Mouse (Mus musculus): ENCODE data around the gene Spata16. TPM values are rescaled to one million over a fixed set of nuclear protein-coding genes. Genes with fewer than 3 reads are reported as not detected.

The Spata16 gene
- total and polyA plus RNA-seq, 3 experiments: not detected

DNA sequence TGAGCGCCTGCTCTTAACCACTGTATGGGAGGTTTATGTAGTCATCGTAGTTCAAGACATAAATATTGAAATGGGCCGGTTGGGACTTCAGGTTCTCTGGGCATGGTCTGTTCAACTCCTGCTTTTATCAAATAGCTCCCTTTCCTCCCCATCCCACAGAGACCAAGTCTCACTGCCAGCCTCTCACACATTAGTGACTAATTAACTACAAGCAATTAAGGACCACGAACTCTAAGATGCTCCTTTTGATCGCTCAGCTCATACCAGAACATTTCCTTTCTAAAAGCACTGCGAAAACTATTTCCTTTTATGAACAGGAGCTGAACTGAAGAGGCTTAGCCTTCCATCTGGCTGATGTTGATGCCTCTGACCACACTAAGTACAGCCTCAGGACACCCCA is 346.3 kb downstream of the Spata16 start:
- Histone ChIP-seq H3K4me1 (ENCODE audit: control insufficient read depth in 1 of 2, insufficient read depth in 2 of 2) (no peaks in the 10 kb centered on the region), H3K79me2 (replicated peaks; ENCODE audit: control insufficient read depth, extremely low read depth, insufficient read depth, poor library complexity, severe bottlenecking) (no peaks in the 10 kb centered on the region), H3K27ac (ENCODE audit: insufficient read depth, low read depth) (no peak overlapping the region), H3K9ac (ENCODE audit: insufficient read depth, low read depth) (no peak overlapping the region), H3K4me2 (ENCODE audit: insufficient read depth, low read depth, poor library complexity, severe bottlenecking) (no peak overlapping the region), H3K4me3 (replicated peaks in 1 of 3; ENCODE audit: low read depth in 2 of 3, low read length in 2 of 3, poor library complexity in 1 of 3) (no peak overlapping the region), H3K36me3 (replicated peaks in 1 of 2; ENCODE audit: control insufficient read depth in 1 of 2, insufficient read depth in 1 of 2, low read length in 1 of 2) (no peaks in the 10 kb centered on the region), H3K9me3 (replicated peaks; ENCODE audit: low read length) (no peaks in the 10 kb centered on the region), H3K27me3 (replicated peaks) (no peaks in the 10 kb centered on the region)
- TF ChIP-seq UBTF (IDR thresholded peaks at IDR 0.05; ENCODE audit: low read depth, low read length) (no peak), HCFC1 (IDR thresholded peaks at IDR 0.05; ENCODE audit: low read depth, low read length) (no peak), MAFK (IDR thresholded peaks at IDR 0.05; ENCODE audit: insufficient replicate concordance, low read length) (no peak), ZKSCAN1 (IDR thresholded peaks at IDR 0.05; ENCODE audit: borderline replicate concordance, low read depth, low read length) (no peak), TCF12 (IDR thresholded peaks at IDR 0.05; ENCODE audit: low read depth, low read length) (no peak), MEF2A (IDR thresholded peaks at IDR 0.05; ENCODE audit: borderline replicate concordance, low read depth, low read length) (no peak), JUN (IDR thresholded peaks at IDR 0.05; ENCODE audit: insufficient read depth, low read depth, low read length) (no peak), POLR2A (IDR thresholded peaks at IDR 0.05; ENCODE audit: low read depth, low read length) (no peak), MXI1 (IDR thresholded peaks at IDR 0.05; ENCODE audit: low read depth, low read length) (no peak), MAZ (IDR thresholded peaks at IDR 0.05; ENCODE audit: low read depth, low read length) (no peak), BHLHE40 (IDR thresholded peaks at IDR 0.05; ENCODE audit: low read depth, low read length) (no peak), ZC3H11A (IDR thresholded peaks at IDR 0.05; ENCODE audit: low read depth, low read length) (no peak), MAX (IDR thresholded peaks at IDR 0.05; ENCODE audit: low read length) (no peak), ELF1 (IDR thresholded peaks at IDR 0.05; ENCODE audit: low read depth, low read length) (no peak), MYC (IDR thresholded peaks at IDR 0.05; ENCODE audit: low read depth, low read length) (no peak), E2F4 (IDR thresholded peaks at IDR 0.05; ENCODE audit: insufficient replicate concordance, low read depth, low read length) (no peak), NELFE (IDR thresholded peaks at IDR 0.05; ENCODE audit: low read depth, low read length) (no peak), GABPA (IDR thresholded peaks at IDR 0.05; ENCODE audit: insufficient replicate concordance, low read depth, low read length) (no peak), IRF4 (IDR thresholded peaks at IDR 0.05; ENCODE audit: low read depth, low read length) (no peak)
- in situ Hi-C loops (cut with MboI; ENCODE audit: low pct_ligation_motif_present, low pct_unique_long_range_greater_than_20kb, low sequenced_read_pairs): no loop called here
- DNase-seq (ENCODE audit: extremely low read depth): no peak
- dilution Hi-C loops (cut with MboI; ENCODE audit: extremely low pct_ligation_motif_present, extremely low pct_unique_long_range_greater_than_20kb, low sequenced_read_pairs): no loop called here

DNA sequence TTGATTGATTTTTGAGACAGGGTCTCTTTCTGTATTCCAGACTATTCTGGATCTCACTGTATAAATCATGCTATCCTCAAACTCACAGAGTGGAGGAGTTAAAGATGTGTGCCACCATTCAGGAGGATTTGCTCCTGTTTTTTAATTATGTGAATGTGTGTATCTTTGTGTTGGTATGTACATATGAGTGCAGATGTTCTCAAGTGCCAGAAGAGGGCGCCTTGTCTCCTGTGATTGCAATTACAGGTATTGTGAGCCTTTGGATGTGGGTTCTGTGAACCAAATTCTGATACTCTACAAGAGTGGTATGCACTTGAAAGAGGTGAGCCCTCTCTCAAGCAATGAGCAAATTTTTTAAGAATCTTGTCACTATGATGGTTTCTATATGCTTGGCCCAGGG is 369.4 kb downstream of the Spata16 start:
- dilution Hi-C loops (cut with MboI; ENCODE audit: extremely low pct_ligation_motif_present, extremely low pct_unique_long_range_greater_than_20kb, low sequenced_read_pairs) (no loop called here), in situ Hi-C loops (cut with MboI; ENCODE audit: low pct_ligation_motif_present, low pct_unique_long_range_greater_than_20kb, low sequenced_read_pairs) (no loop called here)
- Histone ChIP-seq H3K79me2 (replicated peaks; ENCODE audit: control insufficient read depth, extremely low read depth, insufficient read depth, poor library complexity, severe bottlenecking) (no peaks in the 10 kb centered on the region), H3K9me3 (replicated peaks; ENCODE audit: low read length) (no peaks in the 10 kb centered on the region), H3K36me3 (replicated peaks in 1 of 2; ENCODE audit: control insufficient read depth in 1 of 2, insufficient read depth in 1 of 2, low read length in 1 of 2) (no peaks in the 10 kb centered on the region), H3K4me1 (ENCODE audit: control insufficient read depth in 1 of 2, insufficient read depth in 2 of 2) (no peaks in the 10 kb centered on the region), H3K4me2 (ENCODE audit: insufficient read depth, low read depth, poor library complexity, severe bottlenecking) (no peak overlapping the region), H3K27me3 (replicated peaks) (no peaks in the 10 kb centered on the region), H3K27ac (ENCODE audit: insufficient read depth, low read depth) (no peak overlapping the region), H3K9ac (ENCODE audit: insufficient read depth, low read depth) (no peak overlapping the region), H3K4me3 (replicated peaks in 1 of 3; ENCODE audit: low read depth in 2 of 3, low read length in 2 of 3, poor library complexity in 1 of 3) (no peak overlapping the region)
- TF ChIP-seq RAD21 (IDR thresholded peaks at IDR 0.05; ENCODE audit: low read depth, low read length) (no peak), ZMIZ1 (IDR thresholded peaks at IDR 0.05; ENCODE audit: low read depth, low read length) (no peak), ZC3H11A (IDR thresholded peaks at IDR 0.05; ENCODE audit: low read depth, low read length) (no peak), NRF1 (IDR thresholded peaks at IDR 0.05; ENCODE audit: low read depth, low read length) (no peak), CTCF (conservative IDR thresholded peaks at IDR 0.05 in 1 of 2, IDR thresholded peaks at IDR 0.05 in 1 of 2; ENCODE audit: low read depth in 2 of 2, low read length in 2 of 2) (no peak), JUND (conservative IDR thresholded peaks at IDR 0.05; ENCODE audit: low read depth, low read length) (no peak), RCOR1 (conservative IDR thresholded peaks at IDR 0.05; ENCODE audit: low read depth, low read length) (no peak), MXI1 (IDR thresholded peaks at IDR 0.05; ENCODE audit: low read depth, low read length) (no peak), MAZ (IDR thresholded peaks at IDR 0.05; ENCODE audit: low read depth, low read length) (no peak), KAT2A (IDR thresholded peaks at IDR 0.05; ENCODE audit: insufficient replicate concordance, low read length) (no peak), GABPA (IDR thresholded peaks at IDR 0.05; ENCODE audit: insufficient replicate concordance, low read depth, low read length) (no peak), E2F4 (IDR thresholded peaks at IDR 0.05; ENCODE audit: insufficient replicate concordance, low read depth, low read length) (no peak), SMC3 (IDR thresholded peaks at IDR 0.05; ENCODE audit: low read depth, low read length) (no peak), MAFK (IDR thresholded peaks at IDR 0.05; ENCODE audit: insufficient replicate concordance, low read length) (no peak)
- no peak for DNase-seq (ENCODE audit: extremely low read depth)

Measured in CH12.LX (cell line).